Mouse (Mus musculus): Measurements from ENCODE around the gene Cxcl1.
A peak's percentile ranks its signal among the peaks of the same experiment; 100 is the strongest.

The Cxcl1 gene

GRCm38 (mm10) chr5:90888661-90889060 is 2.4 kb upstream of the Cxcl1 start:
- no peak for DNase-seq (ENCODE audit: low read depth)

GRCm38 (mm10) chr5:90891464-90891813 is 398 bp downstream of the Cxcl1 start:
- DNase-seq (ENCODE audit: low read depth), result no peak

DNA sequence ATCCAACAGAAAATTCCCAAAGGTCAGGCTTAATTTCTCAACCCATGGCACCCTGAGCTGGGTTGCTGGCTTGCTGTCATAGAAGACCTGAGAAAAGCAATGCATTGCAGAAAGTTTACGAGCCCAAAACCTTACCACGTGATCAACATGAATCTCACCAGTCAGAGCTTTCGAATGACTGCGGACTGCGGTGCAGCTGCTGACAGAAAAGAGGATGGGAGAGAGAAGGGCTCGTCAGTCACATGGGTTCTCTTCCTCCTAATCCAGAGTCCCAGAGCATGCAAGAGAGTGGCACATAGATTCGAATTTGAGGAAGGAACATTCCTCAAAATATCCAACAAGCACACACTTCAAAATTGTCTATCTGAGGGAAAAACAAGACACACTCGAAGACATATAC is 3.2 kb downstream of the Cxcl1 start:
- no peak for DNase-seq (ENCODE audit: low read depth)

GRCm38 (mm10) chr5:90897429-90897828 is 6.4 kb downstream of the Cxcl1 start:
- no peak for DNase-seq (ENCODE audit: low read depth)

GRCm38 (mm10) chr5:90899308-90899707 is 8.3 kb downstream of the Cxcl1 start:
- no peak for DNase-seq (ENCODE audit: low read depth)

GRCm38 (mm10) chr5:90900147-90900546 is 9.1 kb downstream of the Cxcl1 start:
- no peak for DNase-seq (ENCODE audit: low read depth)

DNA sequence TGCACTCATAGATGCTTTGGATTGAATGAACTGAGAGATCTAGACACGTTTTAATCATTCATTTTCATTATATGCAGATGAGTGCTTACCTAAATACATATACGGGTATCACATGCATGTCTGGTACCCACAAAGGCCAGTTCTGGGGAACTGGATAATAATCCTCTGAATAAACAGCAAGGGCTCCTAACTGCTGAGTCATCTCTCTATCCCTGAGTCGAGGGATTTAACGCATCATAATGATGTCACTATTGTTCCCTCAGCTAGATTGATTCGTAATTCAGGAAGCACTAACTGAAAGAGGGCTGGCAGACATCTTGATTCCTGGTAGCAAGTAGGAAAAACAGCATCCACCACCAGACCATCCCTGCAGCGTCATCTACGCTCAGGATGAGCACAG is 9.6 kb downstream of the Cxcl1 start:
- DNase-seq (ENCODE audit: low read depth), result no peak

- DNase-seq (ENCODE audit: low read depth), result no peak
Measured at GRCm38 (mm10) chr5:90902380-90903260, 11.6 kb downstream of the Cxcl1 start.

GRCm38 (mm10) chr5:90903339-90904020 is 12.4 kb downstream of the Cxcl1 start, which contains the start of gene Cxcl2:
Gene Cxcl2 (plus strand): TSS chr5:90903871.
- DNase-seq (ENCODE audit: low read depth), result no peak

GRCm38 (mm10) chr5:90908983-90909382 is 17.9 kb downstream of the Cxcl1 start:
- DNase-seq (ENCODE audit: low read depth), result peak; percentile 54

DNA sequence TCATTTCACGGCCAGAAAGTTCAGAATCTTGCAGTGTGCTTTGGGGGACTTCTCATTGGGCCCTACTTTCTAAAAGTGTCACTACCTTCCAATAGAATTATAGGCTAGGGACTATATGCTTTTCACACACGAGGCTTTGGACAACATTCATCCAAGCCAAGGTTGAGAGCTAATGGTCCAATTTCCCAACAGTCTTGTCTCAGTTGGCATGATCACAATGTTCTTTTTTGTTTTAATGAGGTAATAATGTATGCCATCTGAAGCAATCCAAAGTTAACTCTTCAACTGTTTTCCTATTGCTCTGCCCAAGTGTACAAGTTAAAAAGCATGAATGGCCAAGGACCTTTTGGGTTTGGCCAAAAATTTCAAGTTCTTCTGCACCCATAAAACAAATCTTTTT is 28.5 kb downstream of the Cxcl1 start:
- no peak for DNase-seq (ENCODE audit: low read depth)

- DNase-seq (ENCODE audit: low read depth), result no peak
Measured at GRCm38 (mm10) chr5:90922958-90923357, 31.9 kb downstream of the Cxcl1 start.

DNA sequence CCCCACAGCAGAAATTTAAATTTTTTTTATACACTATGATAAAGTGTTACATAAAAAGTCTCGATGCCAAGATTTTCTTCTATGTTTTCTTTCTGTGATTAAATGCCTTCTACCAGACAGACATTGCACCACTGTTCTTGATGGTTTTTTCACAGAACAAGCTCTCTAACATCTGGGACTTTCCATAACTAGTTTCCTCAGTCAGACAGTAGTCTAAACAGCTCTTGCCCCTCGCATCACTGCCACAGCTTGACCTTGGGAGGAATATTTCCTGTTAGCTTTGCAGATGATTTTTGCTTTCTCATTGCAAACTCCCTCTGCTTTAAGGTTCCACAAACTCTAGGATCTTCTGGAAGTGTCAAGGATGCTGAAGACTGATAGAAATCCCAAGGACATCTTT is 39.5 kb downstream of the Cxcl1 start:
- no peak for DNase-seq (ENCODE audit: low read depth)

- no peak for DNase-seq (ENCODE audit: low read depth)
Measured at GRCm38 (mm10) chr5:90930971-90931851, 40.2 kb downstream of the Cxcl1 start, which contains the start of gene Mthfd2l. Gene Mthfd2l (plus strand): TSS chr5:90931117.

DNA sequence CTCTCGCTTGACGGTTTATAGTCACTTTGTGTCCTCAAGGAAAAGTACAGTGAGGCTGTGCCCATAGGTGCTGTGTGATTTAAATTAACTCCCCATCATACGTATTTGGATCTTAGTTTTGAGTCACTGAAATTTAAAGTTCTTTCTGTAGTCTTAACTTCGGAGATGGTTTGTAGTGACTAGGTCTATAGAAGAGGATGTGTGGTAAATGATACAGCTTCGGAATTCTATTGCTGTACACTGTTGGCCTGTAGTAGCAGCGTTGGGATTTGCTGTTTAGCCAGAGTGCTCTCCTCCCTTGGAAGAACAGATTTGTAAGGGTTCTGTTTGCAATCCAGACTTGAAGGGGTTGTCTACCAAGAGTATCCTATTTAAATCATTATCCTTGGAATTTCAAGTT is 40.9 kb downstream of the Cxcl1 start:
- DNase-seq (ENCODE audit: low read depth), result no peak

DNA sequence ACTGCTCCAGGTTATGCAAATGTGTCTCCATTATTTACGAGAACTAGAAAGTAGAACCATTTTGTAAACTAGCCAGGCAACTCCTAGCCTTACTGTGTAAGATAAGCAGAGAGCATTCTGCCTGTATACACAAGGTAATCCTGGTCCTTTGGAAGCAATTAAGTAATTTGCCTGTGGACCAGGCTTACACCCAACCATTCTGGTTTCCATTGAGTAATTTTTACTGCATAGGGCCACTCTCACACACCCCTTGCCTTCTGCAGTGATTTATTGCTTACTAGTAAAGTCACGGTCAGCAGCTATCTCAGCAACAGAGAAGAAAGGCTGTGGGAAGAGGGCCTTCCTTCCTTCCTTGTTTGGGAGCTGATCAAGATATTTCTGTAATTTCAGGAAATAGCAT is 45.7 kb downstream of the Cxcl1 start:
- no peak for DNase-seq (ENCODE audit: low read depth)

All from c-Kit-positive CD71-positive TER-119-negative erythroid progenitor cells, embryonic 14.5 days (primary cell).